ENCODE assay signal across 24 mouse cellular contexts in genomic region chr13:34269376-34269991, GRCm38 (mm10).
DNase-seq lines count a peak whose midpoint lies in the region; ATAC-seq lines count a peak whose summit lies in the region.
"Had no signal": no experiment of that assay in that cellular context is flagged by ENCODE, and none has a peak within 500 bp of the region (broad histone marks: within the 10 kb centered on the region; RNA-seq: fewer than 3 reads in every experiment).

No protein-coding gene starts in this region.

- no peak overlapping the region for H3K4me3 ChIP-seq in hindbrain, embryonic 13.5 days
- no peak overlapping the region for H3K4me3 ChIP-seq in hindbrain, embryonic 10.5 days
- no peak overlapping the region for H3K4me3 ChIP-seq in hindbrain, embryonic 14.5 days (replicated peaks; ENCODE audit: low read length)
- H3K4me3 ChIP-seq in hindbrain, embryonic 16.5 days (ENCODE audit: low read length): no peak overlapping the region
- H3K4me3 ChIP-seq in neural tube, embryonic 13.5 days: no peak overlapping the region
- H3K4me3 ChIP-seq: embryonic facial prominence, embryonic 12.5 days; heart, adult 2 months; heart, embryonic 15.5 days; limb, embryonic 13.5 days had no signal

- no peak overlapping the region for H3K4me2 ChIP-seq in hindbrain, embryonic 13.5 days
- no peak overlapping the region for H3K4me2 ChIP-seq in hindbrain, embryonic 14.5 days (replicated peaks)
- no peak overlapping the region for H3K4me2 ChIP-seq in hindbrain, embryonic 16.5 days (ENCODE audit: low read length)
- H3K4me2 ChIP-seq in neural tube, embryonic 13.5 days: no peak overlapping the region
- H3K4me2 ChIP-seq: embryonic facial prominence, embryonic 12.5 days; heart, embryonic 15.5 days; limb, embryonic 13.5 days; lung, embryonic 14.5 days had no signal

- no peak overlapping the region for H3K9ac ChIP-seq in hindbrain, embryonic 13.5 days
- H3K9ac ChIP-seq in hindbrain, embryonic 14.5 days: no peak overlapping the region
- no peak overlapping the region for H3K9ac ChIP-seq in hindbrain, embryonic 16.5 days (ENCODE audit: low read depth, low read length)
- H3K9ac ChIP-seq in neural tube, embryonic 13.5 days: no peak overlapping the region
- H3K9ac ChIP-seq: embryonic facial prominence, embryonic 12.5 days; heart, embryonic 15.5 days; limb, embryonic 13.5 days; liver, embryonic 14.5 days; lung, embryonic 14.5 days had no signal

- 0 out of 2 replicates have a peak, but pooled peaks cover under 1% of the 10 kb centered on the region for H3K36me3 ChIP-seq in hindbrain, embryonic 13.5 days
- H3K36me3 ChIP-seq in hindbrain, embryonic 10.5 days: peaks cover 8% of the 10 kb centered on the region
- H3K36me3 ChIP-seq in hindbrain, embryonic 14.5 days (replicated peaks; ENCODE audit: control insufficient read depth, insufficient read depth): no peaks in the 10 kb centered on the region; the same call in 1 of the 2 replicates
- H3K36me3 ChIP-seq in hindbrain, embryonic 16.5 days (ENCODE audit: control insufficient read depth, insufficient read depth, low read length): no peaks in the 10 kb centered on the region
- H3K36me3 ChIP-seq in neural tube, embryonic 13.5 days: no peaks in the 10 kb centered on the region
- H3K36me3 ChIP-seq: embryonic facial prominence, embryonic 12.5 days; heart, embryonic 15.5 days; limb, embryonic 13.5 days had no signal

- H3K9me3 ChIP-seq in hindbrain, embryonic 13.5 days: no peaks in the 10 kb centered on the region
- H3K9me3 ChIP-seq in hindbrain, embryonic 10.5 days: no peaks in the 10 kb centered on the region; the same call in 1 of the 2 replicates
- no peaks in the 10 kb centered on the region for H3K9me3 ChIP-seq in hindbrain, embryonic 14.5 days (ENCODE audit: control insufficient read depth, low read length)
- no peaks in the 10 kb centered on the region for H3K9me3 ChIP-seq in hindbrain, embryonic 16.5 days (ENCODE audit: control insufficient read depth, low read length)
- H3K9me3 ChIP-seq in neural tube, embryonic 13.5 days: no peaks in the 10 kb centered on the region
- H3K9me3 ChIP-seq: embryonic facial prominence, embryonic 12.5 days; heart, embryonic 15.5 days; limb, embryonic 13.5 days had no signal

- H3K27ac ChIP-seq in hindbrain, embryonic 13.5 days: peak overlapping the region; percentile 76
- no peak overlapping the region for H3K27ac ChIP-seq in hindbrain, embryonic 10.5 days
- H3K27ac ChIP-seq in hindbrain, embryonic 14.5 days: peak overlapping the region; percentile 72
- H3K27ac ChIP-seq in hindbrain, embryonic 16.5 days (ENCODE audit: low read depth, low read length): peak overlapping the region; percentile 61
- peak overlapping the region; percentile 80 for H3K27ac ChIP-seq in neural tube, embryonic 13.5 days (replicated peaks)
- H3K27ac ChIP-seq: embryonic facial prominence, embryonic 12.5 days; heart, adult 2 months; heart, embryonic 15.5 days; limb, embryonic 13.5 days; stomach, postnatal 0 days had no signal

- intact Hi-C loops in heart, postnatal 10 days (cut with DNase I): no loop called here

- 46% methylated on average over 2 of the region's 2 CpGs for WGBS in hindbrain, embryonic 13.5 days
- 83% methylated on average over 2 of the region's 2 CpGs for WGBS in hindbrain, embryonic 10.5 days
- 43% methylated on average over 2 of the region's 2 CpGs for WGBS in hindbrain, embryonic 14.5 days
- 38% methylated on average over 2 of the region's 2 CpGs for WGBS in hindbrain, embryonic 16.5 days
- 36% methylated on average over 2 of the region's 2 CpGs for WGBS in neural tube, embryonic 13.5 days

- H3K27me3 ChIP-seq in hindbrain, embryonic 13.5 days: no peaks in the 10 kb centered on the region
- no peaks in the 10 kb centered on the region for H3K27me3 ChIP-seq in hindbrain, embryonic 10.5 days (ENCODE audit: insufficient read depth, poor library complexity, severe bottlenecking)
- H3K27me3 ChIP-seq in hindbrain, embryonic 14.5 days (ENCODE audit: control insufficient read depth, insufficient read depth, low read length): no peaks in the 10 kb centered on the region
- H3K27me3 ChIP-seq in hindbrain, embryonic 16.5 days (replicated peaks; ENCODE audit: control insufficient read depth, insufficient read depth, low read length): no peaks in the 10 kb centered on the region
- no peaks in the 10 kb centered on the region for H3K27me3 ChIP-seq in neural tube, embryonic 13.5 days
- H3K27me3 ChIP-seq: embryonic facial prominence, embryonic 12.5 days; heart, embryonic 15.5 days; limb, embryonic 13.5 days had no signal

- peaks cover 48% of the 10 kb centered on the region for H3K4me1 ChIP-seq in hindbrain, embryonic 13.5 days (replicated peaks)
- H3K4me1 ChIP-seq in hindbrain, embryonic 10.5 days (replicated peaks): peaks cover 36% of the 10 kb centered on the region
- peaks cover 28% of the 10 kb centered on the region for H3K4me1 ChIP-seq in hindbrain, embryonic 14.5 days (replicated peaks; ENCODE audit: control insufficient read depth, insufficient read depth, low read length)
- H3K4me1 ChIP-seq in hindbrain, embryonic 16.5 days (ENCODE audit: control insufficient read depth, insufficient read depth, low read depth, low read length): peaks cover 17% of the 10 kb centered on the region
- peaks cover 71% of the 10 kb centered on the region for H3K4me1 ChIP-seq in neural tube, embryonic 13.5 days (replicated peaks)

- no peak for DNase-seq in hindbrain, embryonic 10.5 days (ENCODE audit: low spot score)
- DNase-seq in hindbrain, embryonic 14.5 days (ENCODE audit: low spot score): peak; percentile 59
- DNase-seq in heart, postnatal 10 days: no peak
- no peak for DNase-seq in layer of hippocampus, postnatal 25 days (ENCODE audit: extremely low spot score in 1 of 2, low spot score in 1 of 2)
- DNase-seq: adrenal gland, postnatal 10 days; cerebellum, adult 2 months; cerebellum, postnatal 25 days; gastrocnemius, postnatal 36 days; heart, adult 2 months; heart, postnatal 4 days; kidney, postnatal 4 days; lung, embryonic 14.5 days; thymus, adult 2 months; thymus, postnatal 4 days had no signal

- peak; percentile 80 for ATAC-seq in hindbrain, embryonic 13.5 days (ENCODE audit: low FRiP score)
- peak; percentile 77 for ATAC-seq in hindbrain, embryonic 14.5 days (ENCODE audit: low FRiP score)
- peak; percentile 74 for ATAC-seq in hindbrain, embryonic 16.5 days
- ATAC-seq in neural tube, embryonic 13.5 days (ENCODE audit: low read depth): peak; percentile 69
- ATAC-seq: activated CD4-positive, CD25-positive, alpha-beta regulatory T cell, adult 4 months; intestine, embryonic 16.5 days had no signal
